8 mouse cellular contexts compared by ENCODE assay signal in the genomic region with DNA sequence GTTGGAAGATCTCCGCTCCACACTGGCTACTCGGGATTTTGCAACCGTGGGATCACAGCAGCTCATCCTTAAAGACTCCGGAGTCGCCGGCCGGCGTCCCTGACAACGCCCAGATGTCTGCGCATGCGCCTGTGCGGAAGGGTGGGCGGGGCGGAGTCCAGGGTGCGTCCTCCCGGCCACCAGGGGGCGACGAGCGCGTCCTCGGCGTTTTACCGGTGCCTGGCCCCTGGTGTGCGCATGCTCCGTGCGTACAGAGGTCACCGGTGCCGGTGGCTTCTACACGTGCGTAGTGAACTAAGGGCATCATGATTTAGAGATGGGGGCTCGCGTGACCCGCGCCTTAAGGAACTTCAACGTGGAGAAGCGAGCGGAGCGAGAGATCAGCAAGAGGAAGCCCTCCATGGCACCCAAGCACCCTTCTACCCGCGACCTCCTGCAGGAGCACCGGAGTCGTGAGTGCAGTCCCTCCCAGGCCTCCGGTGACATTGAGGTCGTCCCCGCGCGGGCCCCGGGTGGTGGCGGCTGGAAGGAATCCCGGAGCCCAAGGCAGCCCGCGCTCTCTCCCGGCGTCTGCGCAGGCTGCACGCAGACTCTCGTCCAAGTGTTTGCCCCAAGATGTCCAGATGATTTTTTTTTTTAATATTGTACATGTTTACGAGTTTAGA. TPM values are rescaled to one million over a fixed set of nuclear protein-coding genes. Genes with fewer than 3 reads are reported as not detected.
DNase-seq lines count a peak whose midpoint lies in the region; ATAC-seq lines count a peak whose summit lies in the region.

A gene (plus strand): TSS at position 233 of the 665 bp plus-strand sequence.

- peak; percentile 90 for ATAC-seq in inflammation-experienced regulatory T-cells, adult 6 months
- ATAC-seq in megakaryocyte-erythroid progenitor cell, adult 5-6 weeks (replicated peaks; ENCODE audit: low FRiP score, low TSS enrichment, poor library complexity, severe bottlenecking), result peak; percentile 95

- peak; percentile 97 to 100 for DNase-seq in adrenal gland, adult (ENCODE audit: inconsistent age in 2 of 2, low spot score in 1 of 2)
- peak; percentile 95 for DNase-seq in embryo, embryonic 10.5 days (ENCODE audit: low spot score)
- DNase-seq in gastrocnemius, postnatal 14 days, result peak; percentile 97
- peak; percentile 96 to 98 for DNase-seq in left cerebral cortex, postnatal 10 days (ENCODE audit: extremely low spot score in 1 of 2, low spot score in 2 of 2)
- peak; percentile 97 for DNase-seq in right cerebral cortex, postnatal 25 days
- peak; percentile 95 to 98 for DNase-seq in urinary bladder, postnatal 4 days (ENCODE audit: low spot score in 2 of 2)

- intact Hi-C loops in gastrocnemius, postnatal 14 days (cut with DNase I; ENCODE audit: low total_unique reads), result loop anchor here (5.0 kb wide), 1 partner anchor 176 kb away; no protein-coding TSS in a partner anchor
- intact Hi-C loops in left cerebral cortex, postnatal 10 days (cut with DNase I), result loop anchor here (2.0 to 5.0 kb wide), 3 partner anchors 177 to 1644 kb away; no protein-coding TSS in a partner anchor

RNA-seq across cellular contexts. Expression of the gene that starts here (rescaled TPM):
- 10 to 100 TPM; 23.9 to 38.6 TPM for total RNA-seq in gastrocnemius, postnatal 14 days (2021)
- 10 to 100 TPM; 25.0 to 33.1 (median 31.6) TPM for polyA plus RNA-seq in inflammation-experienced regulatory T-cells, adult 6 months (2017; shearing (Covaris generic))
- total RNA-seq in left cerebral cortex, postnatal 10 days (2021), result 10 to 100 TPM; 31.5 to 32.3 TPM
- total RNA-seq in megakaryocyte-erythroid progenitor cell, adult 5-6 weeks (2014; fragmentation: Nextera tagmentation), result 40.3 and 64.8 TPM in 2 replicates
- total RNA-seq in megakaryocyte-erythroid progenitor cell, adult 5-6 weeks (2017), result 36.1 and 46.6 TPM in 2 replicates

Comparison
In these comparisons a context has a peak if more than half of its experiments do, and no peak if none do; other contexts are left out.
1. Peak in every context shown above with its lines: DNase-seq and ATAC-seq.